Mouse (Mus musculus) adrenal gland, adult (tissue): ENCODE results near the gene Rgl1.
A peak's percentile ranks its signal among the peaks of the same experiment; 100 is the strongest.

ENCODE experiments used
- DNase-seq, 2 experiments: peaks; one replicate each; pipeline ENCODE4 v3.0.0; 2022 to 2023; ENCODE audit warnings: low spot score in 1 of 2; ENCODE audit not compliant: inconsistent age in 2 of 2

Gene Rgl1

GRCm38 (mm10) chr1:152618381-152618780 lies 147.8 kb downstream of the Rgl1 start:
- no peak for DNase-seq

- DNase-seq = no peak
These were observed 148.3 kb downstream of the Rgl1 start for GRCm38 (mm10) chr1:152617745-152618342.

DNA sequence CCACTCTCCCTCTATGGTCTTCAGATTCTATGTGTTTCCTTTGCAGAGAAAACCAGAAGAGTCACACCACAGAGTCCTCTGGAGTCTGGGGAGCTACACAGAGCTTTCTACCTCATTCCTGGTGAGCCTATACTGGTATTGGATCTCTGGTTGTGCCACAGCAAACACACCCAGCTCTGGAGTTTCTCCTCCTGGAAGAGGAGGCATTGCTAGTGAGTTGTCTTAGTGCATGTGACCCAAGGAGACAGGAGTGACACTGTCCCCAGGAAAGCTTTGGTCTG lies 149.4 kb downstream of the Rgl1 start:
- DNase-seq = no peak

GRCm38 (mm10) chr1:152615987-152616776 lies 150.0 kb downstream of the Rgl1 start:
- no peak for DNase-seq

GRCm38 (mm10) chr1:152614743-152615380 lies 151.3 kb downstream of the Rgl1 start:
- DNase-seq = no peak

DNA sequence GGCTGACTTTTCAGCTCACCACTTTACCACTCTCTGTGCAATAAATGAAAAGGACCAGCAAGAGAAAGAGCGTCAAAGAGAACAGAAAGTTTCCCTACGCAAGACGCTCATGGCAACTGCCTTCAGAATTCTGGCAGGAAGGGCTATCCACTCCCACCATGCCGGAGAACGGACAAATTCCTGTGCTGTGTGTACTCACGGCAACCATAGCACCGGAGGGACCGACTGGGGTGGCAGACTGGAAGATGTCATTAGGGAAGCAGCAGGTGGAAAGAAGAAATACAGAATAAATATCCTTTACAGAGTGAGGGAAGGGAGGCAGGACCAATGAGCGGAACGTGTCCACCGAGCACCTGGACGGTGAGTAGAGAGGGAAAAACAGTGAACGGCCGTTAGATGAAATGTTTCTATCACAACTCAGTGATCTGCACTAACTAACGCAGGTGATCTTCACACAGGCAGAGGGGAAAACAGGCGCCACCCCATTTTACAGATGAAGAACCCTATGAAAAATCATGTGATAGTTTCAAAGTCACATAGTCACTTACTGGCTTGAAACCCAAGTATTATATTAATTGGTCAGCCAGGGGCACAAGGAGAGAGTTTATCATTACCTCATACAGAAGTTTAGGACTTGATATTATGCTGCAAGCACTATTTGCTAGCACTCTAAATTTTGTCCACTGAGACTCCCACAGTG lies 152.8 kb downstream of the Rgl1 start:
- no peak for DNase-seq

GRCm38 (mm10) chr1:152612535-152613157 lies 153.5 kb downstream of the Rgl1 start:
- no peak for DNase-seq

DNA sequence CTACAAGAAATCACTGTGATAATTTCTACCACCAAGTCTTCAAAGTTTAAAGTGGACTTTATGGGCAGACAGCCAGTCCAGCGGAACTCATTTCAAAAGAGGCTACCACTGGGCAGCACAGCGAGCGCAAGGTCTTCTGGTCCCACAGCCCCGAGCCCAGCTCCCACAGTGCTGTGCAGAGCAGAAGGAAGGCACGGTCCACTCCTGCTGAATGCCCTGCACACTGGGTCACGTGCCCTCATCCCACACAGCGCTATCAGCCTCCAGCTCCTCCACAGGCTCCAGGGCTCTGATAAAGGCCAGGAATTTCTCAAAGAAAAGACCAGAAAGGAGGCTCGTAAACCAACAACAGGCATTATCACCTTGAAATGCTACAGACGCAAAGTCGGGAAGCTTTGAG lies 156.6 kb downstream of the Rgl1 start:
- no peak for DNase-seq

DNA sequence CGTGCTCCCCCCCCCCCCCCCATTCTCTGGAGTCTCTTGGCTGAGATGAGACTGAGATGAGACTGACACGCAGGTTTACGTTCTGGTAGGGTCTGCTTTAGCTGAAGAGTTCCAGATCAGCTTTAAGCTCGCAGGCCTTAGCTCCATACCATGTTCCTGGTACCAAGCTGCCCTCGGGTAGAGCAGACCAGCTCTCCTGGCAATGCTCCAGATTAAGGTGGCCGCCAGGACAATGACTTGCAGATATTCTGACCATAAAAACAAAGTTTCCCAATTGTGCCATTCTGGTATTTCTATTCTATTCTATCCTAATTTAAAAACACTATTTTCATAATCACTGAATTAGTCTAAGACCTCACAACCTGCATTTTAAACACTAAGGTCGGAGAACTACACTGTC lies 157.1 kb downstream of the Rgl1 start:
- DNase-seq = no peak

- DNase-seq = peak in 1 of 2 experiments; percentile 51
These were observed 158.4 kb downstream of the Rgl1 start for GRCm38 (mm10) chr1:152607765-152608164.

GRCm38 (mm10) chr1:152606727-152607126 lies 159.4 kb downstream of the Rgl1 start:
- DNase-seq = no peak

DNA sequence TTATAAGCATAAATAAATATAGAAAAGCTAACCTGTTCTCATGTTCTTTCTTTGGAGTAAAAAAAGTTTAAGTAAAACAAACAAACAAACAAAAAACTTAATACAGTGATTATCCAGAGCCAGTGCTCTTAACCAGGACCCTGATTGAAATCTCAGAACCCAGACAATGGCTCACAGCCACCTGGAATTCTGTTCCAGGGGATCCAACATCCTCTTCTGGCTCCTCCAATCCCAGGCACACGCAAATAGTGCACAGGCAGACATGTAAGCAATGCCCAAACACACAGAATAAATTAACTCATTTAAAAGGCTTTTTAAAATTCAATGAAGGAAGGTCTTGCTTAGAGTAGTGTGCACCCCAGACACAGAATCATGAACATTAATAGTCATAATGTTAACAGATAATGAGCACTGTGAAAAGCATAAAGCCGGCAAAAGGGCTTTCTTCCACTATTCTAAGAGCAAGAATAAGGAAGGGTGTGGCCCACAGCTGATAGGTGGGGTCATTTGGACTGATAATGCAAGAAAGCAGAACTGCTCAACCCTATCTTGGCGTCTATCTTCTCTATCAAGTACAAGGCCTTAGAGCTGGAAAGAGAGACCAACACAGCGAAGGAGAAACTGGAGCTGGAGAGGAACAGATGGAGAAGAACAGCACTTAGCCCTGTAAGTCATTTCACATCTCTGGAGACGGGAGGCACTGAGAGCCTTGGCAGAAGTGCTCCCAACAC lies 160.1 kb downstream of the Rgl1 start:
- no peak for DNase-seq

GRCm38 (mm10) chr1:152604147-152604546 lies 162.0 kb downstream of the Rgl1 start:
- DNase-seq = no peak

- no peak for DNase-seq
These were observed 162.5 kb downstream of the Rgl1 start for GRCm38 (mm10) chr1:152603628-152604027.

DNA sequence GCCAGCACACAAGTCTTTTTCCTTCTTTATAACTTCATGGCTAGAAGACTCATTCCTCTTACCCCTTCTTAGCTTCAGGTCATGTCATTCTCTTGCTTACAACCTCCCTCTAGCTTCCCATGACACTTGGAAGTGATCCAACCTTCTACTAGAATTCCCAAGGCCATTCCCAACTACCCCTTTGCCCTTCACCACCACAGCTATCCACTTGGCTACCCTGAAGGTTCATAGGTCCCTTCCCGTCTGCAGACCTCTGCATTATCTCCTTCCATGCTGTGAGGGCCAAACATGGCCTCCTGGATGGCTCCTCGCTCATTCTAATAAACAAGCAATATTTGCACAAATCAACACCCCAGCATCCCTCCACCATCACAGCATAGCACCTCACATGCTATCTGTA lies 165.7 kb downstream of the Rgl1 start:
- no peak for DNase-seq

GRCm38 (mm10) chr1:152599347-152599746 lies 166.8 kb downstream of the Rgl1 start:
- peak; percentile 33 to 64 for DNase-seq

DNA sequence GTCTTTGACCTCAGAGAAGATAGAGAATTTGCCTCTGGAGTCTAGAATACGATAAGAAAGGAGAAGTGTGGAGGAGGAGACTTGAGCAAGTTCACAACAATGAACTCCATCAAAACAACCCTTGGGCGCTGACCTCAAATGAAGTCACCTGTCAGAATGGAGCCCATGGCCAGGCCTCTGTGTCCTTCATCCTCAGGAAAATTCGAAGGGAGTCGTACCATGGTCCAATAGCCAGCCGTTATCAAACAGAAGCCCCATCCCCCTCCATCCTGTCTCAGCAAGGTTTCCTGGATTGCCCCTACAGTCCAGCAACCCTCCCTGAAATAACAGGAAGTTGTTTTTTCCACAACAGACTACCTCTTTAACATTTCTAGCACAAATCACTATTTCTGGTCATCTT lies 171.5 kb downstream of the Rgl1 start:
- peak; percentile 26 to 55 for DNase-seq

DNA sequence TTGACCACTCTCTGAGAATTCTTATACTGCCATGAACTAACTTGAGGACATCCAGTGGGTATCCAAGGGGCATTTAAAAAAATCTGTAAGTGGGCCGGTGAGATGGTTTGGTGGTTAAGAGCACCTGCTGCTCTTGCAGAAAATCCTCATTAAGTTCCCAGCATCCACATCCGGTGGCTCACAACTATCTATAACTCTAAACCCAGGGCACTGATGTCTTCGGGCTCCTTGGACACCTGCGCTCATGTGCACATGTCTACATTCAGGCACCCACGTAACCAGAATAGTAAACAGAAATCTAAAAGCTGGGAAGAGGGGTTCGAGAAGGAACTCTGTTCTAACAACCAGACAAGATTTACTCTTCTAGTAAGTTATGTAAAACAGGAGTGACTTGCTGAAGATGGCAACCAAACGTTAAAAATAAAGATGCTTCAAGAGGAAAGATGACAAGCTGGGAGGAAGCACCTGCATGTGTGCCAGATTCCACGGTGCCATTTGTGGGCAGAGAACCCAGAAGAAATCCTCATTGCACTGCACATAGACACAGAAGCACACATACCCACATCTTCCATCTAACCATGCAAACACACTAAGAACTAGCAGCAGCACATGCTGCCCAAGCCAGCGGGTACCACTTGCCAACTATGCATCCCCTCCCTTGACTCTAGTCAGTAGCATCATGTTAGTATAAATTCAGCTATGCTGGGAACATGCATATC lies 172.2 kb downstream of the Rgl1 start:
- DNase-seq = no peak

- DNase-seq = no peak
These were observed 172.8 kb downstream of the Rgl1 start for GRCm38 (mm10) chr1:152593382-152593781.

GRCm38 (mm10) chr1:152592609-152593008 lies 173.5 kb downstream of the Rgl1 start:
- peak in 1 of 2 experiments; percentile 59 for DNase-seq
